Mouse (Mus musculus): ENCODE results near the gene Vrk2.

GRCm38 (mm10) chr11:26518991-26519390, 74.8 kb downstream of the Vrk2 start:
- TF ChIP-seq POLR2A (IDR thresholded peaks at IDR 0.05; ENCODE audit: insufficient read length, low read depth) (no peak), MAX (IDR thresholded peaks at IDR 0.05; ENCODE audit: low read depth) (no peak), MYOG (IDR thresholded peaks at IDR 0.05; ENCODE audit: control insufficient read depth in 1 of 3, insufficient read depth in 1 of 3, insufficient read length in 2 of 3, low read depth in 2 of 3) (no peak), REST (IDR thresholded peaks at IDR 0.05; ENCODE audit: insufficient read depth, insufficient read length) (no peak)

Measured in myocyte (in vitro differentiated cells).